In genomic region chr4:45586310-45586709, GRCm38 (mm10) we compare ENCODE assay signal across 19 mouse cellular contexts. TPM values are rescaled to one million over a fixed set of nuclear protein-coding genes. Genes with fewer than 3 reads are reported as not detected.
DNase-seq lines count a peak whose midpoint lies in the region; ATAC-seq and TF ChIP-seq lines count a peak whose summit lies in the region.
"Had no signal": no experiment of that assay in that cellular context is flagged by ENCODE, and none has a peak within 500 bp of the region (broad histone marks: within the 10 kb centered on the region; RNA-seq: fewer than 3 reads in every experiment).

No protein-coding gene starts in this region.

- H3K9me3 ChIP-seq in forebrain, embryonic 10.5 days: no peaks in the 10 kb centered on the region
- no peaks in the 10 kb centered on the region for H3K9me3 ChIP-seq in forebrain, embryonic 13.5 days (replicated peaks)
- no peaks in the 10 kb centered on the region for H3K9me3 ChIP-seq in intestine, embryonic 16.5 days (ENCODE audit: control insufficient read depth, low read length)

- no peak for DNase-seq in forebrain, embryonic 10.5 days (ENCODE audit: extremely low spot score, low spot score)
- peak; percentile 6 for DNase-seq in lung, postnatal 14 days
- no peak for DNase-seq in lung, adult 2 months
- no peak for DNase-seq in yolk sac, embryonic 10.5 days (ENCODE audit: low spot score)
- no peak for DNase-seq in cerebellum, adult 9-10 months
- DNase-seq: cerebellum, adult 18-20 months; forebrain, postnatal 0 days; heart, adult 2 months; kidney, postnatal 25 days; left cerebral cortex, postnatal 4 days; liver, postnatal 0 days; retina, postnatal 1 day; thymus, postnatal 36 days had no signal

- TF ChIP-seq CTCF in lung, adult 2 months (IDR thresholded peaks at IDR 0.05; ENCODE audit: insufficient read depth, low read length): no peak

- peaks cover 78% of the 10 kb centered on the region for H3K27me3 ChIP-seq in forebrain, embryonic 10.5 days (ENCODE audit: poor library complexity, severe bottlenecking)
- H3K27me3 ChIP-seq in forebrain, embryonic 13.5 days: peaks cover 16% of the 10 kb centered on the region
- no peaks in the 10 kb centered on the region for H3K27me3 ChIP-seq in intestine, embryonic 16.5 days (replicated peaks; ENCODE audit: control insufficient read depth, insufficient read depth, low read length)

- ATAC-seq in forebrain, embryonic 13.5 days: no peak
- peak; percentile 52 for ATAC-seq in activated CD4-positive, CD25-positive, alpha-beta regulatory T cell, adult 4 months
- peak; percentile 21; the same call in 1 of the 2 replicates for ATAC-seq in intestine, embryonic 16.5 days
- ATAC-seq: forebrain, postnatal 0 days; hindbrain, embryonic 16.5 days had no signal

- no peak overlapping the region for H3K4me2 ChIP-seq in forebrain, embryonic 13.5 days
- no peak overlapping the region for H3K4me2 ChIP-seq in intestine, embryonic 16.5 days (ENCODE audit: low read depth, low read length)
- H3K4me2 ChIP-seq: midbrain, embryonic 11.5 days had no signal

- H3K36me3 ChIP-seq in forebrain, embryonic 10.5 days (replicated peaks): no peaks in the 10 kb centered on the region
- H3K36me3 ChIP-seq in forebrain, embryonic 13.5 days (ENCODE audit: poor library complexity, severe bottlenecking): no peaks in the 10 kb centered on the region
- H3K36me3 ChIP-seq in intestine, embryonic 16.5 days (ENCODE audit: control insufficient read depth, insufficient read depth, low read length): no peaks in the 10 kb centered on the region

- H3K9ac ChIP-seq in forebrain, embryonic 13.5 days: no peak overlapping the region
- no peak overlapping the region for H3K9ac ChIP-seq in intestine, embryonic 16.5 days (ENCODE audit: low read depth, low read length)
- H3K9ac ChIP-seq: forebrain, postnatal 0 days; liver, postnatal 0 days had no signal

- no peak overlapping the region for H3K4me3 ChIP-seq in forebrain, embryonic 10.5 days
- H3K4me3 ChIP-seq in forebrain, embryonic 13.5 days: no peak overlapping the region
- no peak overlapping the region for H3K4me3 ChIP-seq in lung, adult 2 months (replicated peaks; ENCODE audit: extremely low read depth, low read depth, low read length)
- H3K4me3 ChIP-seq in intestine, embryonic 16.5 days (ENCODE audit: low read length): no peak overlapping the region
- H3K4me3 ChIP-seq: erythroblast, embryonic 14.5 days; heart, adult 2 months had no signal

- TF ChIP-seq POLR2A in lung, adult 2 months (IDR thresholded peaks at IDR 0.05; ENCODE audit: borderline replicate concordance, extremely low read depth, low read depth, low read length): no peak

- H3K4me1 ChIP-seq in forebrain, embryonic 10.5 days: peaks cover 31% of the 10 kb centered on the region
- H3K4me1 ChIP-seq in forebrain, embryonic 13.5 days: peaks cover 25% of the 10 kb centered on the region
- no peaks in the 10 kb centered on the region for H3K4me1 ChIP-seq in lung, adult 2 months (ENCODE audit: control insufficient read depth, insufficient read depth, low read length)
- peaks cover 33% of the 10 kb centered on the region for H3K4me1 ChIP-seq in intestine, embryonic 16.5 days (ENCODE audit: control insufficient read depth, insufficient read depth, low read length)

- 32% methylated on average over 2 of the region's 2 CpGs for WGBS in forebrain, embryonic 10.5 days
- 32% methylated on average over 2 of the region's 2 CpGs for WGBS in forebrain, embryonic 13.5 days
- WGBS in lung, adult 2 months: 37% methylated on average over 2 of the region's 2 CpGs
- 48% methylated on average over 2 of the region's 2 CpGs for WGBS in intestine, embryonic 16.5 days

- 0 out of 2 replicates have a peak overlapping the region, but pooled peaks have one; percentile 48 for H3K27ac ChIP-seq in forebrain, embryonic 10.5 days
- no peak overlapping the region for H3K27ac ChIP-seq in forebrain, embryonic 13.5 days
- H3K27ac ChIP-seq in intestine, embryonic 16.5 days (ENCODE audit: low read length): peak overlapping the region; percentile 79
- H3K27ac ChIP-seq: heart, adult 2 months had no signal

RNA-seq across cellular contexts. Expression of gene Shb, which starts 54.0 kb away (rescaled TPM):
- 2.8 and 3.0 TPM in 2 replicates for polyA plus RNA-seq in forebrain, embryonic 10.5 days (2016; fragmentation: Nextera tagmentation; extraction: Ambion mirVana)
- polyA plus RNA-seq in forebrain, embryonic 13.5 days (2015; fragmentation: Nextera tagmentation; extraction: Ambion mirVana): 6.5 and 7.2 TPM in 2 replicates
- polyA plus RNA-seq in lung, adult 2 months (2012; rRNA removed): 36.2 and 37.7 TPM in 2 replicates
- polyA plus RNA-seq in activated CD4-positive, CD25-positive, alpha-beta regulatory T cell, adult 4 months (2017; shearing (Covaris generic)): not detected
- 1.5 and 2.7 TPM in 2 replicates for polyA plus RNA-seq in intestine, embryonic 16.5 days (2015; fragmentation: Nextera tagmentation; extraction: Ambion mirVana)
